Comparison of ENCODE assay signal across 8 mouse cellular contexts in genomic region chr2:35322404-35323164, GRCm38 (mm10). TPM values are rescaled to one million over a fixed set of nuclear protein-coding genes. Genes with fewer than 3 reads are reported as not detected.
DNase-seq lines count a peak whose midpoint lies in the region; ATAC-seq lines count a peak whose summit lies in the region.
"Had no signal": no experiment of that assay in that cellular context is flagged by ENCODE, and none has a peak within 500 bp of the region (broad histone marks: within the 10 kb centered on the region; RNA-seq: fewer than 3 reads in every experiment).

No protein-coding gene starts in this region.

- no peak overlapping the region for H3K4me3 ChIP-seq in intestine, embryonic 15.5 days (replicated peaks)
- no peak overlapping the region for H3K4me3 ChIP-seq in neural tube, embryonic 14.5 days (ENCODE audit: low read depth, low read length)

- no peak overlapping the region for H3K9ac ChIP-seq in intestine, embryonic 15.5 days
- no peak overlapping the region for H3K9ac ChIP-seq in neural tube, embryonic 14.5 days (replicated peaks; ENCODE audit: low read depth, low read length)

- 0 out of 2 replicates have a peak overlapping the region, but pooled peaks have one; percentile 15 for H3K27ac ChIP-seq in intestine, embryonic 15.5 days
- peak overlapping the region; percentile 46 for H3K27ac ChIP-seq in neural tube, embryonic 14.5 days (ENCODE audit: low read depth, low read length)

- 66% methylated on average over 10 of the region's 10 CpGs for WGBS in intestine, embryonic 15.5 days
- WGBS in neural tube, embryonic 14.5 days = 55% methylated on average over 10 of the region's 10 CpGs

- H3K36me3 ChIP-seq in intestine, embryonic 15.5 days = no peaks in the 10 kb centered on the region
- H3K36me3 ChIP-seq in neural tube, embryonic 14.5 days (ENCODE audit: control insufficient read depth, insufficient read depth, low read length) = no peaks in the 10 kb centered on the region

- H3K9me3 ChIP-seq in intestine, embryonic 15.5 days = no peaks in the 10 kb centered on the region
- no peaks in the 10 kb centered on the region for H3K9me3 ChIP-seq in neural tube, embryonic 14.5 days (ENCODE audit: control insufficient read depth, low read length)

- H3K27me3 ChIP-seq in intestine, embryonic 15.5 days (replicated peaks) = no peaks in the 10 kb centered on the region
- H3K27me3 ChIP-seq in neural tube, embryonic 14.5 days (ENCODE audit: control insufficient read depth, insufficient read depth, low read length) = no peaks in the 10 kb centered on the region

- H3K4me1 ChIP-seq in intestine, embryonic 15.5 days (replicated peaks) = no peaks in the 10 kb centered on the region
- no peaks in the 10 kb centered on the region for H3K4me1 ChIP-seq in neural tube, embryonic 14.5 days (ENCODE audit: control insufficient read depth, insufficient read depth, low read length)

- ATAC-seq in intestine, embryonic 15.5 days = peak; percentile 67
- ATAC-seq in neural tube, embryonic 14.5 days (ENCODE audit: low read depth) = peak; percentile 44; the same call in 1 of the 2 replicates

- DNase-seq in kidney, postnatal 36 days = peak; percentile 10 to 15
- no peak for DNase-seq in kidney, adult 9 months
- peak; percentile 86 for DNase-seq in brain, adult 2 months (ENCODE audit: low read depth, low spot score)
- DNase-seq in cerebellum, postnatal 36 days = peak; percentile 61 to 75
- DNase-seq in right cerebral cortex, postnatal 36 days (ENCODE audit: low spot score in 2 of 2) = no peak

- no peak overlapping the region for H3K4me2 ChIP-seq in intestine, embryonic 15.5 days (replicated peaks)
- H3K4me2 ChIP-seq in neural tube, embryonic 14.5 days (ENCODE audit: low read depth, low read length) = no peak overlapping the region

RNA-seq across cellular contexts. Expression of gene Stom, which starts 14.2 kb away (rescaled TPM):
- polyA plus RNA-seq in intestine, embryonic 15.5 days (2015; fragmentation: Nextera tagmentation; extraction: Ambion mirVana) = 62.7 and 70.0 TPM in 2 replicates
- polyA plus RNA-seq in neural tube, embryonic 14.5 days (2014; fragmentation: Nextera tagmentation; extraction: Ambion mirVana) = 14.2 and 20.8 TPM in 2 replicates

RNA-seq across cellular contexts. Expression of gene 4930568D16Rik, which starts 44.9 kb away (rescaled TPM):
- polyA plus RNA-seq in intestine, embryonic 15.5 days (2015; fragmentation: Nextera tagmentation; extraction: Ambion mirVana) = not detected in 2 replicates
- polyA plus RNA-seq in neural tube, embryonic 14.5 days (2014; fragmentation: Nextera tagmentation; extraction: Ambion mirVana) = not detected in 2 replicates
- polyA plus RNA-seq: neural tube, embryonic 11.5 days had no signal

Comparison
In these comparisons a context has a peak if more than half of its experiments do, and no peak if none do; other contexts are left out.
1. DNase-seq: peak in kidney, postnatal 36 days (2 of 2), brain, adult 2 months (single experiment) and cerebellum, postnatal 36 days (2 of 2); none in kidney, adult 9 months (single experiment) and right cerebral cortex, postnatal 36 days (0 of 2).